Mouse (Mus musculus) hematopoietic multipotent progenitor cell, adult 10-12 weeks (in vitro differentiated cells): ENCODE data around the gene Sacm1l. TPM values are rescaled to one million over a fixed set of nuclear protein-coding genes. Genes with fewer than 3 reads are reported as not detected.

Experiments used
- polyA plus RNA-seq: library from polyadenylated mRNA; stranded (reverse); fragments of >175 nt; gene quantifications from 2 replicates; pipeline ENCODE4 v1.2.3, GENCODE M21; 2012; ENCODE audit warnings: low replicate concordance

Sacm1l gene
- 3.2 and 3.4 TPM in 2 replicates for polyA plus RNA-seq

DNA sequence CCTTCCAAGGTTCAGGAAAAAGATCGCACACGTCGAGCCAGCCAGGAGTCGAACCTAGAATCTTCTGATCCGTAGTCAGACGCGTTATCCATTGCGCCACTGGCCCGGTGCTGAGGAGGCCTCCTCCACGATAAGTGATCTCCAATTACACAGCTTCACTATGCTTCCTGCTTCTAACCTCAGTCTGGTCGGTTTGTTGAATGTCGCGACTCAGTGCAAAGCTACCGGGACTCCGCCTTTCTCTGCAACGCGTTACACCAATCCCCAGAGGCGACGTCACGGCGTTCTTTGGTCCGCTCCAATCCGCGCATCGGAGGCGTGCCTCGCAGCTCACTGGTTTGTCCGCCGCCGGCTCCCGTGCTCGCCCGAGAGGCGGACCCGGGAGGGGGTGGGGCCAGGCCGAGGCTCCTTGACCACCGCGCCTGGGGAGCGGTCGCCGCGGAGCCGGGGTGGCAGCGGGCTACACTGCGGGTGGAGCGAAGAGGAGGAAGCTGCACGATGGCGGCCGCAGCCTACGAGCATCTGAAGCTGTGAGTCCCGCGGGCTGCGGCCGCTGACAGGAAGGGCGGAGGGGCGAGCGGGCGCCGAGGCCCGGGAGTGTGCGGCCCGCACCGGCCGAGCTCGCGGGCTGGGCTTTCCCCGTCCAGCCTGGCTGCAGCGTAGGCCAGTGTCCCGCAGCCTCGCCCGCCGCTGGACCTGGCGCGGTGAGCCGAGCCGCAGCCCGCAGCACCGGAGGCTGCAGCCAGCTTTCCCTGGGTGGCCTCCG is at the start of gene Sacm1l:
Sacm1l (plus strand) TSS at position 368 of the 766 bp plus-strand sequence.

GRCm38 (mm10) chr9:123632281-123632680 is 102.7 kb downstream of the Sacm1l start, which contains the start of gene Slc6a20b:
Gene Slc6a20b (minus strand): TSS chr9:123632565.

Other genes starting within 250 kb of the Sacm1l start
- gene Lars2, start 162.8 kb upstream of the Sacm1l start, polyA plus RNA-seq: 8.4 and 9.2 TPM in 2 replicates
- 32.9 and 33.1 TPM in 2 replicates for gene Limd1, start 51.1 kb upstream of the Sacm1l start, polyA plus RNA-seq
- 0.05 TPM in 1 of 2 replicates, not detected in the other for gene Slc6a20b, start 102.8 kb downstream of the Sacm1l start, polyA plus RNA-seq
- gene Ccr9, start 148.7 kb downstream of the Sacm1l start, polyA plus RNA-seq: 2.6 and 4.5 TPM in 2 replicates
- gene Slc6a20a, start 149.1 kb downstream of the Sacm1l start, polyA plus RNA-seq: 0.33 and 1.7 TPM in 2 replicates
- 0.46 and 1.0 TPM in 2 replicates for gene Lztfl1, start 187.9 kb downstream of the Sacm1l start, polyA plus RNA-seq